Mouse (Mus musculus): ENCODE results near the gene Ferd3l. TPM values are rescaled to one million over a fixed set of nuclear protein-coding genes. Genes with fewer than 3 reads are reported as not detected.

Ferd3l gene
- not detected for total RNA-seq (2021)
- long read RNA-seq, experiment 1, result 0 reads
- long read RNA-seq, experiment 2, result 0 reads

DNA sequence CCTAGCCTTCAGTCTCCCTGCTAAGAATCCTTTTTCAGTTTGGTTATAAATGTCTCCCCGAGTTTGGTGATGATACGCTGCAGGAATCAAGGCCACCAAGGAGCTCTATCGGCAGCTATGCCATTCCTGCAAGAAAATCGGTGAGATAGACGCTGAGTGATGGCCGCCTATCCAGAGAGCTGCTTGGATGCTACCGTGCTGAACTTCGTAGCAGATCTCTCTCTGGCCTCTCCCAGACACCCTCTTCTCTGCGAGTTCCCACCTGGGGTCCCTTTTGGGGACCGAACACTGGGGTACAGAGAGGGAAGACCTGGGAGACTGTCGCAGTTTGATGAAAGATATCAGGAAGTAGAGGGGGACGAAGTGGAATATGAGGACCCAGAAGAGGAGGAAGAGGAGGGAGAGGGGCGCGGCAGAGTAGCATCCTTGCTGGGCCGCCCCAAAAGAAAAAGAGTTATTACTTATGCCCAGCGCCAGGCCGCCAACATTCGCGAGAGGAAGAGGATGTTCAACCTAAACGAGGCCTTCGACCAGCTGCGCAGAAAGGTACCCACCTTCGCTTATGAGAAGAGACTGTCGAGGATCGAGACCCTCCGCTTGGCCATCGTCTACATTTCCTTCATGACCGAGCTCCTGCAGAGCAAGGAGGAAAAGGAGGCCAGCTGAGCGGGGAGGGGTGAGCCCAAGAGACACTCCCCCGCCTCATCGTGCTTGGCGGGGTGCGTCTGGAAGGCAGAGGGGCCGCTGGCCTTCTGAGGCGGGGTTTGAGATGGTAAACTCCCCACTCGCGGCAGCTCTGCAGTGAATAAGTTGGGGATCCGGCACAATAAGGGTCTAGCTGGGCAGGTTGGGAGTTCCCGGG is at the start of gene Ferd3l:
Gene Ferd3l, plus strand, starts transcription at position 95 of the 862 bp plus-strand sequence.
- no peak for DNase-seq (ENCODE audit: low spot score in 2 of 2)

DNA sequence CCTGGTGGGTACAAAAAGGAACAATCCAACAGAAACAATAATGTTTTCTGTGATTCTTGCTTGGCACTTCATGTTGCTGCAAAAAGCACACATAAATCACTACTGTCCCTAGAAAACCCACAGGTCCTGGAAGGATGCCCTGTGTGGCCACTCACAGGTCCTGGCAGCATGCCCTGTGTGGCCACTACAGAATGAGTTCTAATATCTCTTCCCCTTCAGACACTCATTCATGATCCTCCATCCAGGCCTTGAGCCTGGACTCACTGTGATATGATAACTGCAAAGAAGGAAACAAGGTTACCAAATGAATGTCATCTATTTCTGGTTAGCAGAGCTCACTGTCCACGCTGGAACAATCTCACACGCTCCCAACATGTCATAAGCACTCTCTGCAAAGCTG is 34.3 kb upstream of the Ferd3l start:
- DNase-seq (ENCODE audit: low spot score in 2 of 2), result no peak

DNA sequence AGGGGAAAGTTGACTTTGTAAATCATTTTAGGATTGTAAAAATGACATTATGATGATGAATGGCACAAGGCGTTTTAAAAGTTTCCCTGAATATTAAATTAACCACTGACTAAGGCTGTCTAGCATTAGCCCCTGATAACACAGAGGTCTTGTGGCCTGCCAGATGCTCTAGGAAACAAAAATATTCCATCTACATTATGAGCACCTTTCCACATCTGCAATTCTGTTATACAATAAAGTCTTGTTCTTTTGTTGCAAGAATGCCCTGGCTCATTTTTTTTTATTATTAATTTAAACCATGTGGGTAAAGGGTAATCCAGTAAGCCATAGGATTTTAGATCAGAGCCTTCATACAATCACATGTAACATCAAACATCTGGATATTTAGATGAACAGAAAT is 33.6 kb upstream of the Ferd3l start:
- no peak for DNase-seq (ENCODE audit: low spot score in 2 of 2)

DNA sequence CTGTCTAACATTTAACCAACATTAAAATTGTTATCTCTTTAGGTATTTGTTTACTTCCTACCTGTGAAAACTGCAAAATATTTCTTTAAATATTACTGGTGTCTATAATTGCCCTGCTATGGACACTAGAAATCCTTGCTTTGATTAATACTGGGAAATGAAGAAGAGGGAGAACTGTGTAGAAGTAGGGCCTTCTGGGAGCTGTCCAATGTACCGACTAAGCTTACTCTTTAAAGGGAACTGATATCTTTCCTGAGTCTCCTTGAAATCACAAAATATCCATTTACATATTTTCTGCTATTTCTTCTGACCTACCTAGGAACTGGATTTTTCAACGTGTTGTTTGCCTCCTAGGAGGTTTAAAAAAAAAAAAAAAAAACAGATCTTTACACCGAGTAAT is 1.5 kb upstream of the Ferd3l start:
- no peak for DNase-seq (ENCODE audit: low spot score in 2 of 2)

DNA sequence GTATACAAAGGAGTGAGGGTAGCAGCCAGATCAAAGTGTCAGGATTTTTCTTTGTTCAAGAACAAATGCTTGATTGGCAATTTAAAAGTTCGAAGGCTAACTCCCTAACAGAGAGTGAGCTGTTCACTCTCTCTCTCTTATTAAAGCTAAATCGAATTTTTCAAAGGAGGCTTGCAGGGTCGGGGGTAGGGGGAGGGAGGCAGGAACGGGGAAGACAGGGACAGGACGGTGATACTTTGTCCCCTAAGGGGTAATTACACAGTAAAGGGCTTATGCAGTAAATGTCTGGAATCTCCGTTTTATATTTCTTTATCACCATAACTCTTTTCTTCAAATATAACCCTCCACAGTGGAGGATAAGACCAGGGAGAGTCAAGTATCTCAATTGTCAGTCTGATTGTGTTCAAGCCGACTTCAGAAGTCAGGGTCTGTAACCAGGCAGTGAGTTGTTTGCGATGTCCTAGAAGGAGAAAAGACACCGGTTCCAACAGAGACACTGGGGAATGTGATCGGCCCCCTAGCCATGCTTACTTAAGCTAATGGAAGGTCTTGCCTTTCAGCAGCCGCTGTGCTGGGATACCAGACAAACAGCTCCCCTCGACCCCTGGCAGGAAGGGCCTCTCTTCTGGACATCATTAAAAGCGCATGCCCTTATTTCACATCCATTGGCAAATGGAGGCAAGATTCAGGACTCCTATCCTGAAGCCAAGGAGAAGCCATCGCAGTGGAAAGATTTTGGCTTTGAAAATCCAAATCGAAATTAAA is 709 bp upstream of the Ferd3l start:
- DNase-seq (ENCODE audit: low spot score in 2 of 2), result no peak

DNA sequence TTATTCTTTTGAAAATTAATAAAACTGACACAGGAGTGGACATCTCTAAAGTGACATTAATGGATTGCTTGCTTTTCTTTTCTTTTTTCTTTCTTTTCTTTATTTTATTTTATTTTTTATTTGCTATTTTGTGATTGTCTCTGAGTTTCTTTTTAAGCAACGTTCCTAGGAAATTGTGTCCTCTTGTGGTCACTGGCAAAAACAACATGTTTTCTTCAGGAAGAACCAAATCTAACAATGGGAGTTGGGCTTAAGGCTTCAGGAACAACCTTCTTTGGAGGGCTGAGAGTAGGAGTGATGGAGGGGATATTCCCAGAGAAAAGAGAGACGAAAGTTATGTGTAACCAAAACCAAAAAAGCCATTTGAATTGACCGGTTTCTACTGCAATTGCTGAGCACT is 24.6 kb downstream of the Ferd3l start:
- no peak for DNase-seq (ENCODE audit: low spot score in 2 of 2)

DNA sequence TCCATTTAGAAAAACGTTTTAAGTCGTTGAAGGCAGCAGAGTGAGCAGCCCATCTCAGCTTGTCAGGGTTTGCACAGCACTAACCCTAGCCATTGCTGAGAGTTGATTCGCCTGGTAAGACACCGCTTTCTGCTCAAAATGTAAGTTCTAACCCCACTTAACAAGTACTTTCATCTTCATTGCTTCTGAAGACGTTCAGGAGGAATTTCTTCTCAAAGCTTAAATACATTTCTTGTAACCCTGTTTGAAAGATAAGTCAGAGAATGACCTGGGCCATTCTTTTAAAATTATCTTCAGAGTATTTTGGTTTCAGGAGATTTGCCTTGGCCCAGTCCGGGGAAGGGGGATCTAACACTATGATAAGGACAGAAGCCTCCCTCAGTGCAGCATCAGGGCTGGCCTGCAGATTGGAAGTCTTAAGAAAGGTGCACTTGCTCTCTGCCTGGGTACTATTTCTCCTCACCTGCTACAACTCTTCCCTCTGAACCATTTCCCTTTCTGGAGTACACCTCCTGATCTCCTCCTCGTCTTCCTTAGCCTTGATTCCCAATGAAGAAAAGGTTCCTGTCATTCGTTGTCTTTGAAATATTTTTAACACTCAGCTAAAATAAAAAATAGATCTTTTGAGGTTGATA is 26.8 kb downstream of the Ferd3l start:
- no peak for DNase-seq (ENCODE audit: low spot score in 2 of 2)

DNA sequence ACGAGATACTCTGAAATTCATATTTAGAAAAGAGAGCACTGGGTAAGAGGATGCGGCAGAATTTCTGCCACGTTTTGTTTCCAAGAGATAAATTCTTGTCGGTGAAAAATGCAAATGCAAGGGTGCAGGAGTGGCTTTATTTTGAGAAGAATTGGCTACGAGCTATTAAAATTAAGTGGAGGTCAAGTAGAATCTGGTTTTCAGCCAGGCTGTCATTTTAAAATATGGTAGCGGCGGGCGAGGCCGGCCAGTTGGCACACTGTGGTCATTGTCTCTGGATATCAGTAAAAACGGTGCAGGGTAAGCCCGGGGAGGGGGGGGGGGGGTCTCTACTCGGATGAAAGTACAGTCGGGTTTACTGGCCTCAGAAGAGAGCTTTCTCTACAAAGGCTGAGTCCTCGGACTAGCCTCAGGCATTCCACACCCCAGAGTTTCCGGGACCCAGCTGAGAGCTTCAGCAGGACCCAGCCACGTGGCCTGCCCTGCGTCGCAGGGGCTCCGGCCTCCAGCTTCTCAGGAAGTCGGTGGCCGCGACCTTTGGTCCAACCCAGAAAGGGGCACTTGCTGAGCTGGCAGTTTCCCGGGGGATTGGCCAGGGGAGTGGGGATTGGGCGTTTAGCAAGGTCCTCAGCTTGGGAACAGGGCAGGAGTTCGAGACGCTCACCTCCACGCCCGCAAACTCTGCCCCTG is 27.5 kb downstream of the Ferd3l start:
- DNase-seq (ENCODE audit: low spot score in 2 of 2), result peak; percentile 28 to 36

DNA sequence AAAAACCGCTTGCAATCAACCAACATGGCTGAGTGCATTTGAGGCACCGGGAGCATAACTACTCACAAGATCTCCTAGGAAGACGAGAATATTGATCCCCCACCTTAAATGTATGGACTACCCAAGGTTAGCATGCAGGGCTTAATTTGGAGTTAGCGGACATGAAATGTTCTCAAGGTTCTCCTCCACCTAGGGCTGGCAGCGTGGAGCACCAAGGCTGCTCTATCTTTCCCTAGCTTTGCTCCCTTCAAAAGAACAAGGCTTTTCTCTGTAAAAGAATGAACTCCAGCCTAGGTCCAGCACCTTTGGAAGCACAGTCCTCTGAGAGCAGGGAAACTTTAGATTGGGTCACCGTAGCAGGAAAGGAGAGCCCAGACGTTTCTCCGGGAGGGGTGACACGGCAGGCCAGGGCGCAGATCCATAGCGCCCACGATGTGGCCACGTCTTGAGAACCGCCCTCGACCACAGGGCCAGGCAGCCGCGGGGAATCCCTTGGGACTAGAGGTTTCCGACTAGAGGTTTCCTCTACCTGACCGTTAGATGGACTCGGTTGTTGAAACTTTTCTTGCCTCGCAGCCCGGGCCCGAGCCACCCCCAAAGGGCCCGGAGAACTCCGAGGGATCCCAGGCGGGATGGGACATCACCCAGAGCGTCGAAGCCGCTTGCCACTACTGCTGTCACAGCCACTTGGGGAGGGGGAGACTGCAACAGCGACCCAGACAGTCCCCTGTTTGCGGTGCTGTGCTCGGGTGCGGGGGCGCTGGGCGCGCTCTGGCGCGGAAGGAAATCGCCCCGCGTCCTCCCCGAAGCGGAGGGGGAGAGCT is 28.6 kb downstream of the Ferd3l start:
- peak in 1 of 2 experiments; percentile 30 for DNase-seq (ENCODE audit: low spot score in 2 of 2)

DNA sequence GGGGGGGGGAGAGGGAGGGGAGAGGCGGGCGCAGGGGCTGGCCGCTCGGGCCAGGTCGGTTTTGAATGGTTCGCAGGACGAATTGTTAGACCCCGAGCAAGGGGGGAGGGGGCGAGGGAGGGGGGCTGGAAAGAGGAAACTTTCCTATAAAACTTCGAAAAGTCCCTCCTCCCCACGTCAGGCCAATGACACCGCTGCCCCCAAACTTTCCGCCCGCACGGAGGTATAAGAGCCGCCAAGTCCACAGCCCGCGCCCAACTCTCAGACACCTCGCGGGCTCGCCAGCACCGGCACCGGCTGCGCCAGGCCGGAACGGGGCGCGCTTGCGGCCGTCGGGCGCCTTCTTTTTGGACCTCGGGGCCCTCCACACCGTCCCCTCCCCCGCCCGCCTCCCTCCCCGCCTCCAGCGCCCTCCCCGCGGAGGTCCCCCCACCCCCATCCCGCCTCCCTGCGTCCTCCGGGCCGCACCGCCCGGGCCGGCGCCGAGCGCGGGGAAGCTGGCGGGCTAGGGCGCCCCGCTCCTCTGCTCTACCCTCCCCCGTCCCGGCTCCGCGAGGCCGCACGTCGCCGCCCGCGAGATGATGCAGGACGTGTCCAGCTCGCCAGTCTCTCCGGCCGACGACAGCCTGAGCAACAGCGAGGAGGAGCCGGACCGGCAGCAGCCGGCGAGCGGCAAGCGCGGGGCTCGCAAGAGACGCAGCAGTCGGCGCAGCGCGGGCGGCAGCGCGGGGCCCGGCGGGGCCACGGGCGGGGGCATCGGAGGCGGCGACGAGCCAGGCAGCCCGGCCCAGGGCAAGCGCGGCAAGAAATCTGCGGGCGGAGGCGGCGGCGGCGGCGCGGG is 29.4 kb downstream of the Ferd3l start, which contains the start of gene Twist1:
Gene Twist1, plus strand, starts transcription at position 272 of the 841 bp plus-strand sequence.
- peak; percentile 66 to 84 for DNase-seq (ENCODE audit: low spot score in 2 of 2)

DNA sequence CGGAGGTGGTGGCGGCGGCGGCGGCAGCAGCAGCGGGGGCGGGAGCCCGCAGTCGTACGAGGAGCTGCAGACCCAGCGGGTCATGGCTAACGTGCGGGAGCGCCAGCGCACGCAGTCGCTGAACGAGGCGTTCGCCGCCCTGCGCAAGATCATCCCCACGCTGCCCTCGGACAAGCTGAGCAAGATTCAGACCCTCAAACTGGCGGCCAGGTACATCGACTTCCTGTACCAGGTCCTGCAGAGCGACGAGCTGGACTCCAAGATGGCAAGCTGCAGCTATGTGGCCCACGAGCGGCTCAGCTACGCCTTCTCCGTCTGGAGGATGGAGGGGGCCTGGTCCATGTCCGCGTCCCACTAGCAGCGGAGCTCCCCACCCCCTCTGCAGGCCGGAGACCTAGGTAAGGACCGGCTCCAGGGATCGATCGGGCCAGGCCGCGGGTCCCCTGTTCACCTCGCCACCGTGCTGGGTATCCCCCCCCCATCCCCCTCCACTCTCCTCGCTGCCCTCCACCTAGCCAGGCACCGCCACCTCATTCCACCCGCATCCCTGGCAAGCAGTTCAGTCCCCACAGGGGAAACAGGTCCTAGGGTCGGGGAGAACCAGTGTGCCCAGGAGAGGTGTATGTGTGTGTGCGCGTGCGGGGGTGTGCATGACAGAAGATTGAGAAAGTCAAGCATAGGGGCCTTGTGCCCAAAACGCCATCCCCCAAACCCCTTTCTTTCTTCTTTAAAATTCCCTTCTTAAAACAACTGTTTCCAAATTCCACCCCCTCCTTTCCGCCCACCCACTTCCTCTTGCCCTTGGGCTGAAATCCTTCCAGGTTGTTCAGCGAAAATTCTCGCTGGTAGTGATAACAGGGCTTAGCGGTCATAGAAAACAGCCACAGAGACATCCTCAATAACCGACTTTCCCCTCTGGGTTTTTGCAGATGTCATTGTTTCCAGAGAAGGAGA is 30.3 kb downstream of the Ferd3l start:
- no peak for DNase-seq (ENCODE audit: low spot score in 2 of 2)

DNA sequence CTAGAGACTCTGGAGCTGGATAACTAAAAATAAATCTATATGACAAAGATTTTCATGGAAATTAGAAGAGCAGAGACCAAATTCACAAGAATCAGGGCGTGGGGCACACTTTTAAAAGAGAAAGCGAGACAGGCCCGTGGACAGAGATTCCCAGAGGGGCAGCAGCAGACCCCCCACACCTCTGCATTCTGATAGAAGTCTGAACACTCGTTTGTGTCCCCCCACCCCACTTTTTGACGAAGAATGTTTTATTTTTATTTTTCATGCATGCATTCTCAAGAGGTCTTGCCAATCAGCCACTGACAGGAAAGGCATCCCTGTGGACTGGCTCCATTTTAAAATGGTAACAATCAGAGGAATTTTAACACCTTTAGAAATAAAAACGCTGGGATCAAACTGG is 31.0 kb downstream of the Ferd3l start:
- DNase-seq (ENCODE audit: low spot score in 2 of 2), result no peak

DNA sequence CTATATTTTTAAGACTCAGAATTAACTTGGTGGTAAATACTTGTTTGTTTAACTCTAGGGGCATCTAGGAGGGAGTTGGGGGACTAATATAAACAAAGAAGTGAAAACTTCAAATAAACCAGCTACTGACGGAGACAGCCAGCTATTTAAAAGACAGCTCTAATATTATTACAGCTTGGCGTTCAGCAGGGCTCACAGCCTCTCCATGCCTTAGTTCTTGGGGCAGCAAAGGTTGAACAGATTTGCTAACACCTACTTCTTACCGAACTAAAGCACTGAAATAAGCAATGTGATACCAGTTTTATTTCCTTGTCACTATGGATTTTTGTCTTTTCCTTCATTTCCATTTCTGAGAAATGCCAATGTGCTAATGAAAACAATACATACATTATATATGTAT is 31.6 kb downstream of the Ferd3l start:
- no peak for DNase-seq (ENCODE audit: low spot score in 2 of 2)

DNA sequence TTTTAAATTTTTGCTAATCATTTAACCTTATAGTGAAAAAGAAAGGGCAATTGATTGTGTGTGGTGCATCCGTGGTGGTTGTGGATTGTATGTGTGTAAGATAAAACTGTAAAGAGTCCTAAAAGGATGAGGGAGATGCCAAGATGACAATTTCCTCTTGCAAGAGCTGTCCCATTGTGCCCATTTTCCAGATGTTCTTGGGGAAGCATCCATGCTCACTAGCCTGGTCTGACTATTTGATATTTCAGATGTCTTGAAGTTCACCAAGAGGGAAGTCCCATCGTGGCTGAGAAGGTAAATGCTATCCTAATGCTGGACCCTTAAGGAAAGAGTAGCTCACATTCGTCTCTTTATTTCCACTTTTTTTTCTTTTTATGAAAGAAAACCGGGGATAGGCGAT is 32.8 kb downstream of the Ferd3l start:
- no peak for DNase-seq (ENCODE audit: low spot score in 2 of 2)

DNA sequence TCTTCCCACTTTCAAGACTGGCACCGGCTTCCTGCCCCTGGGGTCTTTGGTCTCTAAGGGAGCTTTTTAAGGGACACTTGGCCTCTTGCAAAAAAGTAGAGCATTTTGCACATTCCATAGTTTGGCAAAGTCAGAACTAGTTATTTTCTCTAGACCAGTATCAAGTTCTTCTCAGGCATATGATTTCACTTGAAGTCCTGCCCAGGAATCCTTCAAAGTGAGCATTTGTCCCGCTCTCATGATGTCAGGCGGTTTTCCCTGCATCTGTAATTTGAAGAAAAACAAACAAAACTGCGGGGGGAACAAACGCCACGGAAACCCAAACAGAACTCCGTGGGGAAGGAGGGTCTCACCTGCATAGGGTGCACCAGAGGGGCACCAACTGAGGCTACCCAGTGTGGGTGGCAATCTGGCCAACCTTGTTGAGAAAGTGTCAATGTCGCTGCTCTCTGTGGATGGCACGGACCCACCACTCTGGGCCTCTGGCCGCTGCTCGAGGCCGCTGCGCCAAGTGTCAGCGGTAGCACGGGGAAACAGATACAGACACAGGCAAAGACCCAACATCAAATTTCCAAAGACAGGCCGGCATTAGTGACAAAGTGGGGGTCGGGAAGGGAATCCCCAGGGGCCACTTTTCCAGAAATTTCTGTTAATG is 34.0 kb downstream of the Ferd3l start:
- DNase-seq (ENCODE audit: low spot score in 2 of 2), result no peak

DNA sequence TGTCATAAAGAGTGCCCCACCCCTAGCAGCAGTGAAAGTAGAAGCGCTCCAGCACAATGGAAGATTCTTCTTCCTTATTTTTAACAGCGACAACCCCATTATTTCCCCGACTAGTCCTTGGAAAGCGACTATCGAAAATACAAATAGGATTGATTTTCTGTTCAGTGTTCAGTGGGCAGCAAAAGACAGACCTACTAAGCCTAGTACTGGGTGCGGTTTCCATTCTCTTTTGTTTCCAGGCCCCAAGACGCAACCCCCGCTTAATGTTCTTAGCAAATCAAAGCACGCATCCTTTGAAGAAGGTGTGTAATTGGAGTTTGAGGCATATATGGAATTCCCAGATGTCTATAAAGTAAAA is 34.5 kb downstream of the Ferd3l start:
- DNase-seq (ENCODE audit: low spot score in 2 of 2), result no peak

DNA sequence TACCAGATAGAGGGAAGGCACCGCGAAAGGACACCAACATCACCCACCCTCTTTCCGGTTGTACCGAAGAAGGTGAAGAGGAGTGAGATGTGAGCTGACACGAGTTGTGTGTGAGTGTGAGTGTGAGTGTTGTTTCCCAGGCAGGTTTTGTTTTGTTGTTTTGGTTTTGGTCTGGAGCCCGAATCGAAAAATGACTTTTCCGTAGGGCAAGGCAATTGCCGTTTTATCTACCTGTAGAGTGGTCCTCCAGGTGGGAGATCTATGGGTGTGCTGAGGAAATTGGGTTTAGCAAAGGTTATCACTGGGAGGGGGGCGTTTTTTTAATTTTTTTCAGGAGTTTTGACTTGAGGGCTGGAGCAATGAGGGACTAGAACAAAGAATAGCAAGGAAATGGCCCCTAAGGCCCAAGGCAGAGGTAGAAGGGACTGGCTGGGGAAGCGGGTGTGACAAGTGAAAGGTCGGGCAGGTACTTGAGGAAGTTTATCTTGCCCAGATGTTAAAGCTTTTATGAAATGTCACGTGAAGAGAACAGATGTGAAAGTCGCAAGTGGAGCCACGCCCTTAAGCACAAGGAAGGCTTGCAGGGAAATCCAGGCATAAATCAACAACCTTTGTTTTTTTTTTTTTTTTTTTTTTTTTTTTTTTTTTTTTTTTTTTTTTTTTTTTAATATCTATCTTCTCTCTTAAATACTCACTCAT is 35.6 kb downstream of the Ferd3l start:
- no peak for DNase-seq (ENCODE audit: low spot score in 2 of 2)
